Mouse (Mus musculus) cerebellum, adult 2 months (tissue): ENCODE data around the gene Igfbp5. TPM values are rescaled to one million over a fixed set of nuclear protein-coding genes. Genes with fewer than 3 reads are reported as not detected.
A peak's percentile ranks its signal among the peaks of the same experiment; 100 is the strongest.

Experiments
- DNase-seq, 2 experiments: peaks; one replicate each; pipeline ENCODE4 v3.0.0; 2021
- H3K27ac ChIP-seq: fragments of 200-500 bp; 2 replicates; pipeline ENCODE4 v1.5.1; 2012; ENCODE audit warnings: low read length, control low read depth, inconsistent platforms; ENCODE audit not compliant: insufficient read depth
- H3K27me3 ChIP-seq: fragments of 200-500 bp; 2 replicates; pipeline ENCODE4 v1.6.1; 2012; ENCODE audit warnings: inconsistent platforms, mild to moderate bottlenecking, low read length, moderate library complexity; ENCODE audit not compliant: control insufficient read depth, insufficient read depth
- H3K4me1 ChIP-seq: fragments of 200-500 bp; 2 replicates; pipeline ENCODE4 v1.6.1; 2011; ENCODE audit warnings: low read length; ENCODE audit not compliant: control insufficient read depth, insufficient read depth
- H3K4me3 ChIP-seq: fragments of 200-500 bp; replicated peaks from 2 replicates; pipeline ENCODE3; 2011; ENCODE audit warnings: mild to moderate bottlenecking, low read depth, low read length, control low read depth; ENCODE audit not compliant: insufficient read depth
- CTCF ChIP-seq: fragments of 200-500 bp; IDR thresholded peaks from 2 replicates; pipeline ENCODE4 v1.5.1; 2011; ENCODE audit warnings: low read depth, mild to moderate bottlenecking, control low read depth, low read length, moderate library complexity, borderline replicate concordance; ENCODE audit not compliant: insufficient read depth
- POLR2A ChIP-seq: fragments of 200-500 bp; IDR thresholded peaks from 2 replicates; pipeline ENCODE4 v1.6.1; 2011; ENCODE audit warnings: low read length, control low read depth, borderline replicate concordance; ENCODE audit not compliant: insufficient read depth
- whole genome bisulfite sequencing: fragments of 180-500 bp; shearing (Covaris S2); methylation state at CpG from one replicate; pipeline ENCODE4 v1.1.7; 2018; 5-methylcytosine and 5-hydroxymethylcytosine counted together
- polyA plus RNA-seq: library from polyadenylated mRNA; depleted of rRNA; stranded (reverse); fragments of >200 nt; gene quantifications from 2 replicates; pipeline ENCODE4 v1.2.3, GENCODE M21; 2012

Igfbp5 gene
- polyA plus RNA-seq, 1 experiment: 63.0 TPM

GRCm38 (mm10) chr1:72872521-72872920 lies 2.2 kb downstream of the Igfbp5 start:
- H3K27ac ChIP-seq: peak overlapping the region; percentile 99; the same call in 1 of the 2 replicates
- H3K27me3 ChIP-seq: no peaks in the 10 kb centered on the region
- TF ChIP-seq CTCF: no peak
- peak overlapping the region; percentile 99 for H3K4me3 ChIP-seq
- under 1% methylated on average over 8 of the region's 8 CpGs for WGBS
- DNase-seq: peak; percentile 80 to 85
- H3K4me1 ChIP-seq: peaks cover 11% of the 10 kb centered on the region

- H3K27ac ChIP-seq: peak overlapping the region; percentile 90
- H3K4me1 ChIP-seq: peaks cover 11% of the 10 kb centered on the region
- WGBS: under 1% methylated on average over 34 of the region's 34 CpGs
- peak; percentile 76 to 77 for DNase-seq
- peak overlapping the region; percentile 94 for H3K4me3 ChIP-seq
- H3K27me3 ChIP-seq: no peaks in the 10 kb centered on the region
- peak; percentile 75 for TF ChIP-seq POLR2A
- TF ChIP-seq CTCF: no peak
Observed at GRCm38 (mm10) chr1:72871697-72872411, 2.8 kb downstream of the Igfbp5 start.

- Histone ChIP-seq H3K4me1 (peaks cover 11% of the 10 kb centered on the region), H3K27me3 (no peaks in the 10 kb centered on the region), H3K27ac (peak overlapping the region; percentile 90), H3K4me3 (peak overlapping the region; percentile 94)
- TF ChIP-seq CTCF: no peak
- no peak for DNase-seq
- WGBS: under 1% methylated on average over 6 of the region's 6 CpGs
Observed at GRCm38 (mm10) chr1:72871337-72871696, 3.4 kb downstream of the Igfbp5 start.

GRCm38 (mm10) chr1:72870615-72871336 lies 3.9 kb downstream of the Igfbp5 start:
- DNase-seq: peak; percentile 89 to 95
- H3K27me3 ChIP-seq: no peaks in the 10 kb centered on the region
- peak overlapping the region; percentile 21; the same call in 1 of the 2 replicates for H3K27ac ChIP-seq
- TF ChIP-seq POLR2A: peak; percentile 59; the same call in 1 of the 2 replicates
- no peak for TF ChIP-seq CTCF
- 1% methylated on average over 20 of the region's 20 CpGs for WGBS
- H3K4me1 ChIP-seq: peaks cover 12% of the 10 kb centered on the region
- peak overlapping the region; percentile 94 for H3K4me3 ChIP-seq

- DNase-seq: peak; percentile 73 to 75
- TF ChIP-seq POLR2A: no peak
- no peak for TF ChIP-seq CTCF
- Histone ChIP-seq H3K4me3 (peak overlapping the region; percentile 94), H3K27me3 (no peaks in the 10 kb centered on the region), H3K27ac (peak overlapping the region; percentile 21; the same call in 1 of the 2 replicates), H3K4me1 (peaks cover 9% of the 10 kb centered on the region)
- WGBS: 8% methylated on average over 22 of the region's 22 CpGs
Observed at GRCm38 (mm10) chr1:72869681-72870614, 4.7 kb downstream of the Igfbp5 start.

- peak in 1 of 2 experiments; percentile 29 for DNase-seq
- H3K27me3 ChIP-seq: no peaks in the 10 kb centered on the region
- TF ChIP-seq POLR2A (no peak), CTCF (no peak)
- H3K27ac ChIP-seq: no peak overlapping the region
- H3K4me1 ChIP-seq: peaks cover 9% of the 10 kb centered on the region
- no peak overlapping the region for H3K4me3 ChIP-seq
Observed at GRCm38 (mm10) chr1:72869275-72869674, 5.4 kb downstream of the Igfbp5 start.

GRCm38 (mm10) chr1:72868429-72869215 lies 6.1 kb downstream of the Igfbp5 start:
- Histone ChIP-seq H3K4me3 (no peak overlapping the region), H3K4me1 (peaks cover 9% of the 10 kb centered on the region), H3K27me3 (no peaks in the 10 kb centered on the region), H3K27ac (no peak overlapping the region)
- WGBS: 62% methylated on average over 10 of the region's 10 CpGs
- DNase-seq: no peak
- TF ChIP-seq POLR2A (no peak), CTCF (no peak)
